Mouse (Mus musculus) embryonic facial prominence, embryonic 14.5 days (tissue): Measurements from ENCODE around the gene Col10a1. TPM values are rescaled to one million over a fixed set of nuclear protein-coding genes. Genes with fewer than 3 reads are reported as not detected.
"Not testable (repeated sequence)": the region's sequence is repeated elsewhere in the genome, so short reads cannot be mapped to it uniquely, and the experiment has no call there.

Experiments used
- ATAC-seq: fragments of 200-750 bp; cut with Nextera tagmentation; 2 replicates; pipeline ENCODE4 v1.8.0; 2017; ENCODE audit warnings: low read depth, moderate number of reproducible peaks, moderate TSS enrichment
- DNase-seq: peaks from one replicate; pipeline ENCODE4 v3.0.0-alpha.2; 2015; ENCODE audit warnings: low spot score
- H3K27ac ChIP-seq: fragments of 300-500 bp; sonication (generic); replicated peaks from 2 replicates; pipeline ENCODE4 v1.5.1; 2014; ENCODE audit warnings: low read depth, mild to moderate bottlenecking, low read length, moderate library complexity
- H3K27me3 ChIP-seq: fragments of 300-500 bp; sonication (generic); replicated peaks from 2 replicates; pipeline ENCODE4 v1.6.1; 2014; ENCODE audit warnings: low read length; ENCODE audit not compliant: control insufficient read depth, insufficient read depth
- H3K36me3 ChIP-seq: fragments of 300-500 bp; sonication (generic); 2 replicates; pipeline ENCODE4 v1.6.1; 2014; ENCODE audit warnings: low read length, mixed read lengths; ENCODE audit not compliant: control insufficient read depth, insufficient read depth
- H3K4me1 ChIP-seq: fragments of 300-500 bp; sonication (generic); 2 replicates; pipeline ENCODE4 v1.6.1; 2014; ENCODE audit warnings: antibody characterized with exemption, low read length; ENCODE audit not compliant: control insufficient read depth, insufficient read depth
- H3K4me2 ChIP-seq: fragments of 300-500 bp; sonication (generic); 2 replicates; pipeline ENCODE4 v1.6.1; 2014; ENCODE audit warnings: low read depth, mild to moderate bottlenecking, low read length, moderate library complexity, mixed read lengths
- H3K4me3 ChIP-seq: fragments of 300-500 bp; sonication (generic); 2 replicates; pipeline ENCODE4 v1.5.1; 2014; ENCODE audit warnings: low read depth, mild to moderate bottlenecking, low read length
- H3K9ac ChIP-seq: fragments of 300-500 bp; sonication (generic); 2 replicates; pipeline ENCODE4 v1.6.1; 2014; ENCODE audit warnings: low read depth, mild to moderate bottlenecking, low read length, moderate library complexity, mixed read lengths
- H3K9me3 ChIP-seq: fragments of 300-500 bp; sonication (generic); 2 replicates; pipeline ENCODE4 v1.6.1; 2016; ENCODE audit warnings: low read length; ENCODE audit not compliant: control insufficient read depth
- WGBS: fragments of 180-500 bp; shearing (Covaris S2); extraction: QIAGEN DNeasy Blood & Tissue Kit; methylation state at CpG from one replicate; pipeline ENCODE4 v1.1.7; 2014; 5-methylcytosine and 5-hydroxymethylcytosine counted together
- polyA plus RNA-seq: library from polyadenylated mRNA; unstranded; fragments of >200 nt; fragmentation: Nextera tagmentation; extraction: Ambion mirVana; gene quantifications from 2 replicates; pipeline ENCODE4 v1.2.1, GENCODE M21; 2014

The Col10a1 gene
- polyA plus RNA-seq, 1 experiment from 2014 or later, result 6.5 TPM

DNA sequence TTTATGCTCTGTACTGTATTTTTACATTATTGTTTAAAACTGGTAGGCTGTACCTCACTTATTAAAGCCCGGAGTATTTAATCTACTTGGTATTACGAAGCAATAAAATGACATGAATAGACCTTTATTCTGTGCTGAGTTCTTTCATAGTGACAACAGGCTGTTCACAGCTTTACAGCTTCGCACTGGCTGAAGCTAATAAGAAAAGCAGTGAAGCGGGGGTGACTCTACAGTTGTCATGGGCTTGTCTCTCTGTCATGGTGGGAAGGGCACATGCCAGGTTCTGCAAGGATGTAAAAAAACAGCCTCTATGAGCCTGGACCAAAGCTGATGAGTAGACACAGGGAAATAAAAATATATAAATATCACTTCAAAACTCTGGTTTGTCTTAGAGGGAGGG, 7.2 kb downstream of the Col10a1 start:
- DNase-seq (no peak), ATAC-seq (no peak)
- Histone ChIP-seq H3K27ac (no peak overlapping the region), H3K27me3 (no peaks in the 10 kb centered on the region), H3K9me3 (no peaks in the 10 kb centered on the region), H3K4me2 (no peak overlapping the region), H3K4me3 (no peak overlapping the region), H3K36me3 (0 out of 2 replicates have a peak, but pooled peaks cover 9% of the 10 kb centered on the region), H3K9ac (no peak overlapping the region), H3K4me1 (no peaks in the 10 kb centered on the region)
- 86% methylated on average over 4 of the region's 4 CpGs for WGBS

DNA sequence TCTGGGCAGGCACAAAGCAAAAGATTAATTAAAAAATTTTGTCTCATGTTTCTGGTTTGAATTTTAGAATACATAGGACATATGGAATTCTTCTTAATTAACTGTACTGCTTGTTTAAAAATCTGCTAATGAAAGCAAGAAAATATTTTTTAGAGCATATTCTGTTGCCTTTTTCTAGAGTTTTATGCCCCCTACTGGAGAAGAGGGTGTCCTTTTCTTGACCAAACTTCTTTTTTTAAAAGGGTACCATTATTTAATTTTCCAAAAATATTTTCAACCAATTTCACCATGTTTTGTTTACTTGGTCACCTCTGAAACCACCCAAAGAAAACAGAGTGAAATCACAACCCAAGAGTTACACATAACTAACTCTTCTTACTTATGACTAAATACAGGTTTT, 9.5 kb downstream of the Col10a1 start:
- peaks cover 18% of the 10 kb centered on the region for H3K36me3 ChIP-seq
- H3K4me3 ChIP-seq, result no peak overlapping the region
- H3K4me2 ChIP-seq, result no peak overlapping the region
- no peak for ATAC-seq
- no peaks in the 10 kb centered on the region for H3K27me3 ChIP-seq
- H3K4me1 ChIP-seq, result no peaks in the 10 kb centered on the region
- H3K9me3 ChIP-seq, result no peaks in the 10 kb centered on the region
- DNase-seq, result no peak
- no peak overlapping the region for H3K27ac ChIP-seq
- no peak overlapping the region for H3K9ac ChIP-seq

DNA sequence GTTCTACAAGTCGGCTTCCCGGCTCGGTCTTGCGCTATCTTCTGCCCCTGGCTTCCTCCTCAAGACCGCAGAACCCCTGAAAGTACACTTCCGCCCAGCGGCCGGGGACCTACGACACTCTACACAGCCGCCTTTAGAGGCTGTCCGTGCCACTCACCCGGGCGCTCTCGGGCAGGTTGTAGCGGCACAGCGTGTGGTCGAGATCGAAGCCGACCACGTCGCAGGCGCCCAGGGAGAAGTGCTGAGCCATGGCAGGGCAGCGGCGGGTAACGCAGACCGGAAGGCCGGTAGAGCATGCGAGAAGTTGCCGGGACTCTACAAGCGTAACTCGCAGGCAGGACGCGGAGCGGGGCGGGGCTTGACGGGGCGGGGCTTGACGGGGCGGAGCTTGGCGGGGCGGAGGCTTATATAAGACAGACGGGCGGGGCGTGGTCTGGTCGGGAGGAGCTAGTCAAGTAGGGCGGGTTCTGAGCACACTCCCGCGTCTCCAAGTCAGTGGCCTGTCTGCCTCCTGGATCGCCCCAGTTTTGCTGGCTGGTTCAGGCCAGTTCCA, 28.5 kb downstream of the Col10a1 start, which contains the start of gene Nt5dc1:
TSS of gene Nt5dc1 (minus strand) at position 349 of the 553 bp plus-strand sequence.
- WGBS, result 0% methylated on average over 33 of the region's 49 CpGs

DNA sequence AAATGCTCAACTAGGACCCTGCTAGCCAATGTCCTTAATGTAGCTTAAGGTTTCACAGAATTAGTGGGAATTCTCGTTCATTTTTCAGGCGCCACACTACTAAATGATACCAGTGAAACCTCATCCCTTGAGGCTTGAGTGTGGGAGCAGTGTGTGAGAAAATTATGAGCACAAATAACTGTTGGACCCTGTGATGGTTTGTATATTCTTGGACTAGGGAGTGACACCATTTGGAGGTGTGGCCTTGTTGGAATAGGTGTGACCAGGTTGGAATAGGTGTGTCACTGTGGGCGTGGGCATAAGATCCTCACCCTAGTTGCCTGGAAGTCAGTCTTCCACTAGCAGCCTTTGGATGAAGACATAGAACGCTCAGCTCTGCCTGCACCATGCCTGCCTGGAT, 29.0 kb downstream of the Col10a1 start:
- H3K4me1 ChIP-seq, H3K27ac ChIP-seq, H3K27me3 ChIP-seq, H3K9me3 ChIP-seq, DNase-seq, ATAC-seq, H3K36me3 ChIP-seq: not testable (repeated sequence)
- H3K4me2 ChIP-seq, result peak overlapping the region; percentile 66
- H3K4me3 ChIP-seq, result peak overlapping the region; percentile 85
- 67% methylated on average over 4 of the region's 4 CpGs for WGBS
- H3K9ac ChIP-seq, result peak overlapping the region; percentile 89

More for the DNA sequence above, 28.5 kb downstream of the Col10a1 start, which contains the start of gene Nt5dc1:
- no peaks in the 10 kb centered on the region for H3K9me3 ChIP-seq
- peak; percentile 99 for ATAC-seq
- H3K4me1 ChIP-seq, result peaks cover 7% of the 10 kb centered on the region
- H3K4me3 ChIP-seq, result peak within 1 kb of the TSS; percentile 85
- peak; percentile 97 for DNase-seq
- peak within 1 kb of the TSS; percentile 66 for H3K4me2 ChIP-seq
- peak within 1 kb of the TSS; percentile 82 for H3K27ac ChIP-seq
- peak within 1 kb of the TSS; percentile 89 for H3K9ac ChIP-seq
- no peaks in the 10 kb centered on the region for H3K27me3 ChIP-seq
- no peaks in the 10 kb centered on the region for H3K36me3 ChIP-seq

DNA sequence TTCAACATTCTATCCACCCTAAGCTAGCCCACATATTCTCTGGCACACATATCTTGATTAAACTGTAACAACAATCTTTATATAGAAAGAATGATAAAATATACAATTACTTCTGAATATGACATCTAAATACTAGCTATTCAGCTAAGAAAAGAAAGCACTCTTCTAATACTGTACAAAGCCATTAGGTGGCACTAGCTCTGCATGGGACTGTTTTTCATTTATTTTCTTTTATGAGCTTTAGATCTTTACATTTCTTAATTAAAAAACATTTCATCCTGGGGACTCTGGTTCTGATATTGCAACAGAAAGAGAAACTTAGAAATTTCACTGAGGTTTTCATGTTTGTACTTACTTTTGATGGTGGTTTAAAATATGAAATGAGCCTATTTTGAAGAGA, 42.0 kb downstream of the Col10a1 start:
- no peak overlapping the region for H3K4me3 ChIP-seq
- H3K27ac ChIP-seq, result no peak overlapping the region
- H3K4me1 ChIP-seq, result no peaks in the 10 kb centered on the region
- H3K9ac ChIP-seq, result no peak overlapping the region
- no peaks in the 10 kb centered on the region for H3K9me3 ChIP-seq
- ATAC-seq (no peak), DNase-seq (peak; percentile 41)
- H3K36me3 ChIP-seq, result no peaks in the 10 kb centered on the region
- H3K27me3 ChIP-seq, result no peaks in the 10 kb centered on the region
- no peak overlapping the region for H3K4me2 ChIP-seq

DNA sequence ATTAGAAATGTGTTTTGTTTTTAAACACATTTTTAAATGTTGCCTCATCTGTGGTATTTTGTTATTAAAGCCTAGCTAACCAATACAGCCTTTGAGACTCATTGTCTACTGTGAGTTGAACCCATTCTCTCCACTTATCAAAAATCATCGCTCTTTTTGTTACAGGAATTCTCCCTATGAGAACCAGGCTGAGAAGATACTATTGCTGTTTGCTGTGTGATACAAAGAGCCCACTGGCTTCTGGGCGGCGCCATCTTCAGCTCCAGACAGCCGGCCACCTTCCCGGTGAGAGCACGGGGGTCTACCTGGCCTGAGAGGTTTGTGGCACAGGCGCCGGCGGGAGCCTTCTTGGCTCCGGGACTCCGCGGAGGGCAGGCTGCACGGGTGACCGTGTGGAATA, 44.4 kb downstream of the Col10a1 start:
- not testable (repeated sequence) for H3K27me3 ChIP-seq, ATAC-seq, H3K9ac ChIP-seq, H3K4me1 ChIP-seq, H3K4me3 ChIP-seq, H3K27ac ChIP-seq, H3K9me3 ChIP-seq, H3K4me2 ChIP-seq, DNase-seq, H3K36me3 ChIP-seq
- 99% methylated on average over 5 of the region's 14 CpGs for WGBS

Other genes starting within 250 kb of the Col10a1 start
- 46.7 and 49.6 TPM in 2 replicates for gene Dse, start 182.3 kb upstream of the Col10a1 start, polyA plus RNA-seq
- gene Tspyl1, start 107.8 kb upstream of the Col10a1 start, polyA plus RNA-seq, result 43.8 and 45.7 TPM in 2 replicates
- gene Tspyl4, start 92.5 kb upstream of the Col10a1 start, polyA plus RNA-seq, result 11.8 and 12.0 TPM in 2 replicates
- gene Nt5dc1, start 28.6 kb downstream of the Col10a1 start, polyA plus RNA-seq, result 8.9 and 11.7 TPM in 2 replicates
- 12.2 and 12.9 TPM in 2 replicates for gene Frk, start 93.4 kb downstream of the Col10a1 start, polyA plus RNA-seq